Mouse (Mus musculus) hindbrain, postnatal 0 days (tissue): ENCODE measurements around the gene Clip3. TPM values are rescaled to one million over a fixed set of nuclear protein-coding genes. Genes with fewer than 3 reads are reported as not detected.
A peak's percentile ranks its signal among the peaks of the same experiment; 100 is the strongest.

ENCODE experiments used
- ATAC-seq: fragments of 200-750 bp; cut with Nextera tagmentation; 2 replicates; pipeline ENCODE4 v1.8.0; 2017; ENCODE audit warnings: mild to moderate bottlenecking, moderate TSS enrichment, moderate library complexity
- DNase-seq: peaks from one replicate; pipeline ENCODE4 v3.0.0-alpha.2; 2015; ENCODE audit warnings: low spot score
- H3K27ac ChIP-seq: fragments of 300-500 bp; sonication (generic); 2 replicates; pipeline ENCODE4 v1.5.1; 2014; ENCODE audit warnings: mild to moderate bottlenecking
- H3K27me3 ChIP-seq: fragments of 300-500 bp; sonication (generic); 2 replicates; pipeline ENCODE4 v1.6.1; 2014; ENCODE audit warnings: low read length, mixed read lengths; ENCODE audit not compliant: insufficient read depth
- H3K36me3 ChIP-seq: fragments of 300-500 bp; sonication (generic); 2 replicates; pipeline ENCODE4 v1.6.1; 2014; ENCODE audit warnings: low read length, mixed read lengths; ENCODE audit not compliant: insufficient read depth
- H3K4me1 ChIP-seq: fragments of 300-500 bp; sonication (generic); 2 replicates; pipeline ENCODE4 v1.6.1; 2014; ENCODE audit warnings: antibody characterized with exemption, low read length, mixed read lengths; ENCODE audit not compliant: insufficient read depth
- H3K4me2 ChIP-seq: fragments of 300-500 bp; sonication (generic); 2 replicates; pipeline ENCODE4 v1.6.1; 2014; ENCODE audit warnings: low read depth, mild to moderate bottlenecking, low read length, moderate library complexity, mixed read lengths
- H3K4me3 ChIP-seq: fragments of 300-500 bp; sonication (generic); 2 replicates; pipeline ENCODE4 v1.5.1; 2014; ENCODE audit warnings: low read length
- H3K9ac ChIP-seq: fragments of 300-500 bp; sonication (generic); replicated peaks from 2 replicates; pipeline ENCODE4 v1.6.1; 2014; ENCODE audit warnings: mild to moderate bottlenecking, low read length, moderate library complexity, mixed read lengths
- H3K9me3 ChIP-seq: fragments of 300-500 bp; sonication (generic); 2 replicates; pipeline ENCODE4 v1.6.1; 2016; ENCODE audit warnings: low read length, mixed read lengths
- CTCF ChIP-seq: IDR thresholded peaks from 2 replicates; pipeline ENCODE4 v1.5.1; 2016; ENCODE audit warnings: antibody characterized with exemption, control low read depth, low read depth
- WGBS: fragments of 180-500 bp; shearing (Covaris S2); extraction: QIAGEN DNeasy Blood & Tissue Kit; methylation state at CpG from one replicate; pipeline ENCODE4 v1.1.7; 2014; 5-methylcytosine and 5-hydroxymethylcytosine counted together
- polyA plus RNA-seq: library from polyadenylated mRNA; unstranded; fragments of >200 nt; fragmentation: Nextera tagmentation; extraction: Ambion mirVana; gene quantifications from 2 replicates; pipeline ENCODE4 v1.2.1, GENCODE M21; 2015
- total RNA-seq: library from RNA; depleted of rRNA; stranded (reverse); fragments of >200 nt; gene quantifications from 2 replicates; pipeline ENCODE4 v1.2.3, GENCODE M21; 2014

Clip3 gene
- total and polyA plus RNA-seq, 2 experiments from 2014 or later, result 118 to 172 TPM

DNA sequence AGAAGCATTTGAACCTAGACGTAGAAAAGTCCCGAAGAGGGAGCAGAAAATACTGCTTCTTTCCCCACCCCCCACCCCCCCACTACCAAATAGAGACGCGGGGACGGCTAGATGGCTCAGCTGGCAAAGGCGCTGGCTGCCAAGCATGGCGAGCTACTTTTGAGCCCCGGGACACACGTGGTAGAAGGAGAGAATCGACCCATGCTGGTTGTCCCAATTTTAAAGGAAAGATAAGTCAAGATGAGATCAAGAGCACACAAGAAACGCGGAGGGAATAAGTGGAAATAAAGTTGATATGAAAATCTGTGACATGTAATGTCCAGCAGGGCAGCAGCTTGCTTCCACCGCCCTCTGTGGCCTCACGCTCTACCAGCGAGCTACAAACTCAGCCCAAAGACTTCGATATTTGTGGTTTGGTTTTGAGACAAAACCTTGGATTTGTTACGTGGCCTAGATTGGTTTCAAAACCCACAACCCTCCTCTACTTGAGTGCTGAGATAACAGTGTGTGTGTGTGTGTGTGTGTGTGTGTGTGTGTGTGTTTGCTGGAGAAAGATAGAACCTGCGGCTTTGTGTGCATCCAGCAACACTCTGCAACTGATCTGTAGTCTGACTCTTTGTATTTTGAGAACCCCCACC, 41.2 kb downstream of the Clip3 start:
- 52% methylated on average over 18 of the region's 18 CpGs for WGBS
- peak; percentile 5; the same call in 1 of the 2 replicates for TF ChIP-seq CTCF
- Histone ChIP-seq H3K4me3 (0 out of 2 replicates have a peak overlapping the region, but pooled peaks have one; percentile 9), H3K4me1 (peaks cover 16% of the 10 kb centered on the region), H3K9me3 (no peaks in the 10 kb centered on the region), H3K27me3 (no peaks in the 10 kb centered on the region), H3K9ac (no peak overlapping the region), H3K36me3 (no peaks in the 10 kb centered on the region), H3K4me2 (peak overlapping the region; percentile 48), H3K27ac (0 out of 2 replicates have a peak overlapping the region, but pooled peaks have one; percentile 51)
- DNase-seq, result peak; percentile 7
- no peak for ATAC-seq

GRCm38 (mm10) chr7:30333436-30333835, 41.9 kb downstream of the Clip3 start:
- Histone ChIP-seq H3K4me3 (no peak overlapping the region), H3K27me3 (no peaks in the 10 kb centered on the region), H3K27ac (peak overlapping the region; percentile 51), H3K4me1 (peaks cover 16% of the 10 kb centered on the region), H3K9ac (no peak overlapping the region), H3K9me3 (no peaks in the 10 kb centered on the region), H3K4me2 (0 out of 2 replicates have a peak overlapping the region, but pooled peaks have one; percentile 3), H3K36me3 (no peaks in the 10 kb centered on the region)
- 18% methylated on average over 4 of the region's 4 CpGs for WGBS
- DNase-seq (peak; percentile 88), ATAC-seq (0 out of 2 replicates have a peak, but pooled peaks have one; percentile 10)
- no peak for TF ChIP-seq CTCF

GRCm38 (mm10) chr7:30334563-30334962, 43.0 kb downstream of the Clip3 start:
- TF ChIP-seq CTCF, result no peak
- H3K4me1 ChIP-seq, result peaks cover 16% of the 10 kb centered on the region
- no peak overlapping the region for H3K27ac ChIP-seq
- no peak for ATAC-seq
- no peaks in the 10 kb centered on the region for H3K27me3 ChIP-seq
- H3K9me3 ChIP-seq, result no peaks in the 10 kb centered on the region
- H3K4me3 ChIP-seq, result no peak overlapping the region
- no peak overlapping the region for H3K4me2 ChIP-seq
- 66% methylated on average over 5 of the region's 5 CpGs for WGBS
- DNase-seq, result no peak
- H3K36me3 ChIP-seq, result no peaks in the 10 kb centered on the region
- no peak overlapping the region for H3K9ac ChIP-seq

GRCm38 (mm10) chr7:30335688-30336087, 44.2 kb downstream of the Clip3 start:
- Histone ChIP-seq H3K4me1 (peaks cover 16% of the 10 kb centered on the region), H3K27me3 (no peaks in the 10 kb centered on the region), H3K4me3 (no peak overlapping the region), H3K4me2 (no peak overlapping the region), H3K9ac (no peak overlapping the region), H3K9me3 (no peaks in the 10 kb centered on the region), H3K36me3 (no peaks in the 10 kb centered on the region), H3K27ac (no peak overlapping the region)
- no peak for ATAC-seq
- DNase-seq, result peak; percentile 63
- TF ChIP-seq CTCF, result no peak
- 56% methylated on average over 6 of the region's 6 CpGs for WGBS

DNA sequence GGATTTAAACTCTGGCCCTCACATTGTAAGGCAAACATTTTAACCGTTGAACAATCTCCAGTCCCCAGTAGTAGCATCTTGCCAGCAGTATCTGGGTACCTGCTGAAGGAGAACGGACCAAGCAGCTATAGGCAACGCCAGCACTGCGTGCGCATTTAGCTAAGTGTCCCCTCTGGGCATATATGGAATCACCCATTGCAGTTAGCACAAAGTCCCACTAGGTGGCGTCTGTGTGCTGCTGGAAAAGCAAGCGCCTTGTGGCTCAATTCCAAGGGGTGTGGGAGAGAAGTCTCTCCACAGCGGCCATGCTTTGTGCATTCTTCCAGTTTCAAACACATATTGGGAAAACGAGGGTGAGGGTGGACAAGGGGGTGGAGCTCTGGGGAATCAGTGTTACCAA, 44.9 kb downstream of the Clip3 start:
- 1% methylated on average over 9 of the region's 9 CpGs for WGBS
- Histone ChIP-seq H3K4me1 (peaks cover 16% of the 10 kb centered on the region), H3K4me3 (no peak overlapping the region), H3K27me3 (no peaks in the 10 kb centered on the region), H3K9me3 (no peaks in the 10 kb centered on the region), H3K4me2 (peak overlapping the region; percentile 10; the same call in 1 of the 2 replicates), H3K36me3 (no peaks in the 10 kb centered on the region), H3K9ac (no peak overlapping the region; the same call in 1 of the 2 replicates), H3K27ac (peak overlapping the region; percentile 20; the same call in 1 of the 2 replicates)
- ATAC-seq, result peak; percentile 65
- DNase-seq, result peak; percentile 98
- peak; percentile 99 for TF ChIP-seq CTCF

DNA sequence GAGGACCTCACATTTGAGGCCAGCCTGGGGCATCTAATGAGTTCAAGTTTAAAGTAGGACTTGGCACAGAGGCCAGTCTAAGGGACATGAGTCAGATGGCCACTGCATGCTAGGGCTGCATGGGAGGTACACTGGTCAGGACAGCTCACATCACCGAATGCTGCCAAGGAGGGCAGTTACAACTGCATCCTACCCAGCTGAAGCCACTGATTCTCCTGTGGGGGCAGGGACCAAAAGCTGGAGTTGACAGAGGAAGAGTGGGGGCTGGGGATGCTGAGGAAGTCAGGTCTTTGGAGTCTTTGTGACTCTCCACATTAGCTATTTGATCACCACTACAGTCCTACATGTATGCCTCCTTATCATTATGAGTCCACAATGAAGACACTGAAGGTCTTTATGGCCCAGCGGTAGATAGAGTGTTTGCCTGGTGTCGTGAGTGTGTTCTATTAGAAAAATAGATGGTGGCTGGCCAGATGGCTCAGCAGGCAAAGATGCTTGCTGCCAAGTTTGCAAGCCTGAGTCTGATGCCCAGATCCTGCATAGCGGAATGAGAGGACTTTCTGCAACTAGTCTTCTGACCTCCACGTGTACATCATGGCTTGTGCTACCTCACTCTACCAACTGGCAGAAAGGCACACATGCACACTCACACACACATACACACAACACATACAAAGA, 48.0 kb downstream of the Clip3 start:
- Histone ChIP-seq H3K4me1 (0 out of 2 replicates have a peak, but pooled peaks cover 1% of the 10 kb centered on the region), H3K4me2 (no peak overlapping the region), H3K9me3 (no peaks in the 10 kb centered on the region), H3K36me3 (no peaks in the 10 kb centered on the region), H3K4me3 (no peak overlapping the region), H3K9ac (no peak overlapping the region), H3K27ac (peak overlapping the region; percentile 58), H3K27me3 (no peaks in the 10 kb centered on the region)
- DNase-seq, result peak; percentile 72
- WGBS, result 45% methylated on average over 5 of the region's 5 CpGs
- TF ChIP-seq CTCF, result no peak
- peak; percentile 50; the same call in 1 of the 2 replicates for ATAC-seq
